Mouse (Mus musculus) cerebellum, adult 8-10 months (tissue): Measurements from ENCODE around the gene Antxr2.

Experiments
- DNase-seq: peaks from one replicate; pipeline ENCODE4 v3.0.0; 2022

Gene Antxr2

DNA sequence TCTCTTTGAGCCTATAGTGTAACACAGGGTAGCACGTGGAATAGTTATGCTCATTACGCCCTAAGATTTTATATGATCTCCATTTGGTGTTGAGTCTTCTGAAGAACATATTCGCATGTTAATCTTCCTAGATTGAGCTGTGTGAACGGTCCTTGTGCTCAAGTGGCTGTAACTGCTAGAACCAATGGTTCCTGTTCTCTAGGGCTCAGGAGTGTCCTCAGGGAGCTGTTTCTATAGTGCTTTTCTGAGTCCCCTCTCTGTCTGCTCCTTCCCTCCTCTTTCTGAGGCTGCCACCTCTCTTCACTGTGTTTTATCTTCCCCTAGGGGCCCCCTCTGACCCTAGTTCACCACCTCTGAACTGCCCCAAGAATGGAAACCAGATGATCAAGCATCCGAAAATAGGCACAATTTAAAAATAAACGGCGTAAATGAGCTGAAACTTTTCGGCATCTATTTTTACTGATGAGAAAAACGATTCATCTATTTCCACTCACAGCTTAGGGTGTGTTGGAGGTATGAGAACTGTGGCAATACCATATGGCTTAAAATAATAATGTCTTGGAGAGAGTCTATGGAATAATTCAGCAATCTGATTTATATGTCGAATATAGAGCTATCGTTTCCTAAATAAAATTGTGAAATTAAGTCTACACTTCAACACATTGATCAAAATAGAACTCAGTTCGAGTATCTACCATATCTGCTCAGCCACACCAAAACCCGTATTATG is 124.1 kb downstream of the Antxr2 start:
- no peak for DNase-seq

DNA sequence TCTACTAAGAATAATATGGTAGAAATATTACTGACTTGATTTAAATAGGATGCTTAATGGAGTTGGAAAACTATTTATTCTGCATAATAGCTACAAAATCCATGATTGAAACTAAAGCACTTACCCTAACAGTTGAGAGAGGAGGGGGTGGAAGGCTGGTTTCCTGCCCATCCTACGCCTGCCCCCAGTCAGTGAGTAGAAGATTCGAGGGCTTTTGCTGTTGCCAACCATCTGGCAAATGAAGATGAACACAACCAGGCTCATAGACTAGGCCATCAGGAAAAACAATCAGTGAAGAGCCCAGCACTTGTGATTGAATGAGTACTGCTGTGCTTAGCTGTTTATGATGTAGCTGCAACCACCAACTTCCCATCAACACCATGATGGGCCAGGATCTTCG is 125.0 kb downstream of the Antxr2 start:
- DNase-seq, result no peak

DNA sequence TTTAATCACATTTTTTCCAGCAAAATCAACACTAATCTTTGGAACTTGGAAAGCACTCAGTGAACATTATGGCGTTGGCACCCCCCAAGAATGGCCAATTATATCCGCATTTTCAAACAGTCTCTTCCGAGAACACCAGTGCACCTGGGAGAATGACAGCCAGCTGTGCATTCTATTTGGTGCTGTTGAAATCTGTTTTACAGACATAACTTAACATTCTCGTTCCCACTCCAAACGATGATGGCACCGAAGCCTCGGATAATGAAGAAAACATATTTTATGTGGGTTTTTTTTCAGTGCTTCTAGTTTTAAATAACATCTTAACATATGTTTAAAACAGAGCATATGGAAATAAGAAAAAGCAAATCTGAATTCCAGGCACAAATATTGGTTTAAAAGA is 129.7 kb downstream of the Antxr2 start:
- no peak for DNase-seq

DNA sequence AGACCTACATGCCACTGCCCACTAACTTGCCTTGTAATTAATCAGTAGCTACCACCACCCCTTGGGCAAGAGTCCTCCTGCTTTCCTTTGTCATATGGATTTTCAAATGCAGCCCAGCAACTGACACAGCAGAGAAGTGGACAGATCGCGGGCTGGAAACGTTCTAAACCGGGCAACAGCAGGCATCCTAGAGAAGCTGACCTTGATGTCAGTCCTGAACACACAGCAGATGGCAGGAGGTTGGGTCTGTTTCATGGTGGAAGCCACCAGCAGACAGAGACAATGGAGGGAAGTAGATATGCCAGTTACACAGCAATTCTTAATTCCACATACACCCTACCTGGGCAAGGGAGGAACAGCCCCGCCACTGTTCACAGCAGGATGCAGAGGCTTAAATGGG is 131.5 kb downstream of the Antxr2 start:
- DNase-seq, result no peak

DNA sequence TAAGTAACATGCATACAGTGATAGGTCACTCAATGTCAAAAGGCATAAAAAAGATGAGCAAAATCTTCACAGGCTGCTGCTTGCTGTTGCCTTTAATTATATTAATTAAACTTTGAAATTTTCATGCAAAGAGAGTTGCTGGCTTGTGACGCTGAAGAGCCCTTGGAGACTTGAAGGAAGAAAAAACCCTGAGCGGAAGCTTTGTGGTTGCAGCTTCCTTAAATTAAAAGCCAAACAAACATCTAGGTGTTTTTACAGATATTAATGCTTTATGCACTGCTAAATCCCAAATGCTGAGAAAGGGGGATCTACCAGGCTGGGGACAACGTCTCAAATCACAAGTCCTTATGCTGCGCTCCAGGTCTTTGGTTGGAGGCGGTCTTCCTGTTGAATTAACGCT is 145.4 kb downstream of the Antxr2 start:
- DNase-seq, result no peak

DNA sequence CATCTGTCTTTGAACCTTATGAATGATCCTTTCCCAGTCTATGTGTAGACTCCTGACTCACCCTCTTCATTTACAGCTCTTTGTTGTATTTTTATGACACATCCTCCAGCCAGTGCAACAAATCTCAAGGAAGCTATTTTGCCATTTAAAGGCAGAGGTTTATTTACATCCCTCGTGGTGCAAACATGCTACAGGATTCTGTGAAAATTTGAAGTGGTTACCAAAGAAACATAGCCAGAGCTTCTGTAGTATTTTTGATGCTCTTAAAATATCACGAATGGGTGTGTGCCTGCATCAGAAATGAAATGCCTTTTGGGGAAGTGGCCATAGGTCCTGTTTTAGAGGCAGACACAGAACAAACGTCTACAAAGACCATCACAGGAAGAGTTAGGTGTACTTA is 146.7 kb downstream of the Antxr2 start:
- no peak for DNase-seq

DNA sequence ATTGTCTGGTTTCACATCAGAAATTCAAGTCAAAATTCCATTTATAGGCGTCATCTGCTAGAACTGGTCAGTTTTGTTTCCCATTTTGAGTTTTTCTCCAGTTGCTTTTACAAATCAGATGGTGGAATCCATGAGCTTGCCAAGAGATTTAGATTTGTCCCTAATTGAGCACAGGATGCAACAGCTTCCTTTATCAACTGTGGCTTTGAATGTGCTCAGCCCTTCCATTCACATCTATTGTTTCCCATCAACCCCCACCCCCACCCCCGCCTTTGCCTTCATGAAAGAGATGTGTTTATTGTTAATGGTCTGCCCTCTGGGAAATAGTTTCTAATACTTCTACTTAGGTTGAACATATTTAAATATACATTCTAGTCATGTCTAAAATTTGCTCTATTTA is 149.4 kb downstream of the Antxr2 start:
- no peak for DNase-seq

DNA sequence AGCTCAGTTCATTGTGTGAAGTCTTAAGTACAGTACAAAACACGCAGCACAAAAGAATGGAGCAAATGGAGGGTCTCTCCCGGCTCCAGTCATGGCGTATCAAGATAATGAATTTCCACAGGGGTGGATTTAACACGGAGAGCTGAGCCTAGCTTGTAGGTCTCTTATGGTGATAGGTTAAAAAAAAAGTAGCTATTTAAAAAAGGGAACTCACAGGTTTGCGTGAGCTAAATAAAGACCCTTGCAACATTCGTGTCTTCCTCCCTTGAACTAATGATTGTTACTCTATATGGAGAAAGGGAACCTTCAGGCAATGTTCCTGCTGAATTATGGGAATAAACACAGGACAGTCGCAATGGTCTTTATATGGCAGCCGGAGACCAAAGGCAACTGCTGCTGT is 150.7 kb downstream of the Antxr2 start:
- no peak for DNase-seq

DNA sequence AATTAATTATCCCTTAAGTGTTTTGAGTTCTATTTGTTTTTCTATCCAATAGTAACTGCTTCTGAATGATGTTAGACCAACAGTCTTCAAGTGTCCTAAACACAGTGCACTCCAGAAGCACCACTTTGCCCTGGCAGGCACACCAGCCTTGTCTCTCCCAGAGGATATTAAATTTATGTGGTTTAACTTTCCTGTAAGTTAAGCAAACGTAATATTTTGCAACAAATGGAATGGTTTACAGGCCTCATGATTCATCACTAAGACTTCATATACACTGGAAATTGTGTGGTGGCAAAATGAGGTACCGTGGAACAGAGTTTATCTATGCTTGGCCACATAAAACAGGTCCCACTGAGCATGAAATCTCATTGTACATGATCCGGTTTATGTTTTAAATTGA is 152.0 kb downstream of the Antxr2 start:
- no peak for DNase-seq

DNA sequence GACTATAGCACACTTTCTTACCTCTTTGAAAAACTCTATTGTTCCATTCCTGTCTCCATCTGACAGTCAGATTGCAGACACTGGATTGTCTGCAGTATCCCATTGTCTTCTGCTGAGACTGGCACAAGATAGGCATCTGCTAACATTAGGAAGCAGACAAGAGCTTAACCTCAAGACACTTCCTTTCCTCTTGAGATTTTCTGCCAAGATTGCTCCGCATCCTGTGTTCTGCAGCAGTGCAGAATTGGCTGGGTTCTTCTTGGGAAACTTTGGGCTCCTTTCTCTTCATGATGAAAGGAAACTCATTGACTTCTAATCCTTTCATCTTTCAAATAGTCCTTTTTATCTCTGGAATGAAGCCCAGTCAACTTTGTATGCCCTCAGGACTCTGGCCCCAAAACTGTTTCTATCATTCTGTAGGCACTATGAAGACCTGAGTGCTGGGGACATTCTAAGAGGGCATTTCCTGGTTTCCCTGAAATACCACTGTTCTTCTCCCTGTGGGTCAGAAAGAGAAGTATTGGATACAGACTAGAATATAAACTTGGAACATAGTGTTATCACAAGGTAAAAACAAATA is 152.5 kb downstream of the Antxr2 start:
- no peak for DNase-seq

DNA sequence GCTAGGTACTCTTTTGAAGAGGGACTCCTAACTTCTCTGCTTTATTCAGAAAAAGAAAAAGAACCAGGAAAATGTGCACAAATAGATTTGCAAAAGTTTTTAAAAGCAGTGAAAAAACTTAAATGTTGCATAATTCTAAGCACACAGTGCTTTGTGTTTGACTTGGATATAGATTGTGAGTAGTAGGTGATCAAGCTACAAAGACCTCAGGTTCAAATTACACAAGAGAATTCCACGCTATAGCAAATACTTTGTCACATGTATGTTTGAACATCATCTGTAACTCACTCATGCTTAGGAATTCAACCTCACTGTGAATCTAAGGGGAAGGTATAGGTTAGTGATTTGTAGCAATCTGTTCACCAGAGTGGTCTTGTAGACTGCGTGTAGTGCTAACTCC is 153.9 kb downstream of the Antxr2 start:
- DNase-seq, result no peak

DNA sequence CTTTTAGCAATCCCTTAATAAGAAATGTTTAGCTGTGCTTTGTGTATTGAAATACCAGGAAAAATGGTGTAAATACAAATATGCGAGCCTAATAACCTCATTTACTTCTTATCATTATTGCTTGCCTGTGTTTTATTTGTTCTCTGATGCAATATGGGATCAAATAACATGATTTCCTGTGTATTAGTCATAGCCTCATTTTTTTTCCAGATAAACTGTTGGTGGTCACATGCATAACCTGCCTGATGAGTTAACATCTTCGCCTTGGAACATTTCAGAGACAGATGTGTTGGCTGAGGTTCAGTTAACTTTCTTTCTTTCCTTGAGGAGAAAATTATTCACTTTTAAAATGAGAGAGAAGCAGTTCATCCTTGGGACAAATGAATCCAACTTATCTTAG is 162.9 kb downstream of the Antxr2 start:
- no peak for DNase-seq

DNA sequence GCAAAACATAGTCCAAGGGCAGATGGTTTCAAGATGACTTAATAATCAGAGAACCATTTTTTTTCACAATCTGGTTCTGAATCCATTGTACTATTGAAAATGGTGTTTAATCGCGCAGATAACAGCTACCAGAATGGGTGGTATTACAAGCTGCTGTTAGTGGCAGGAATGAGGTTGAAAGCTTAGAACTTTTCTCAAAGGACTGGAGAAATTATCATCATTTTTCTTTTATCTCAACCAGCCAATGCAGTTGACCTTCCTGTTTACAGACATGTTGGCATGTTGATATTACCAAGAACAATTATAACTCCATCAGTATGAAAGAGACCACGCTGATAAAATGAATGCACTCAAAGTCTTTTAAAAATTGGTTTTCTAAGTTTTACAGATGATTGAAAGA is 163.9 kb downstream of the Antxr2 start:
- no peak for DNase-seq

DNA sequence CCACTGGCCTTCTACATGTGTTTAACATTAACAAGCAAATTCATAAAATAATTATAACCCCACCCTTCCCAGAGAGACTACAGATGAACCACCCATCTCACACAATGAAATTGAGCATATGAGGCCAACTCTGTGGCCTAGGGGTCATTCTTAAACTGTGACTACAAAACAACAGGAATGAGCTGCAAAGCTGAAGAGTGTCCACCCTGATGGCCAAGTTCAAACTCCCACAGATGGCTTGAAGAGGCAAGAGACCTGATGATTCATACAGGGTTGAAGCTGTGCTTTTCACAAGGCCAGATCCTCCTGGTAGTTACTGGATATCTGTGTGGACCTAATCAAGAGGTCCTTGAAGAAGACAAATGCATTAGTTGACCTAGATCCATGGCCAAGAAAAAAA is 173.7 kb downstream of the Antxr2 start:
- DNase-seq, result no peak

DNA sequence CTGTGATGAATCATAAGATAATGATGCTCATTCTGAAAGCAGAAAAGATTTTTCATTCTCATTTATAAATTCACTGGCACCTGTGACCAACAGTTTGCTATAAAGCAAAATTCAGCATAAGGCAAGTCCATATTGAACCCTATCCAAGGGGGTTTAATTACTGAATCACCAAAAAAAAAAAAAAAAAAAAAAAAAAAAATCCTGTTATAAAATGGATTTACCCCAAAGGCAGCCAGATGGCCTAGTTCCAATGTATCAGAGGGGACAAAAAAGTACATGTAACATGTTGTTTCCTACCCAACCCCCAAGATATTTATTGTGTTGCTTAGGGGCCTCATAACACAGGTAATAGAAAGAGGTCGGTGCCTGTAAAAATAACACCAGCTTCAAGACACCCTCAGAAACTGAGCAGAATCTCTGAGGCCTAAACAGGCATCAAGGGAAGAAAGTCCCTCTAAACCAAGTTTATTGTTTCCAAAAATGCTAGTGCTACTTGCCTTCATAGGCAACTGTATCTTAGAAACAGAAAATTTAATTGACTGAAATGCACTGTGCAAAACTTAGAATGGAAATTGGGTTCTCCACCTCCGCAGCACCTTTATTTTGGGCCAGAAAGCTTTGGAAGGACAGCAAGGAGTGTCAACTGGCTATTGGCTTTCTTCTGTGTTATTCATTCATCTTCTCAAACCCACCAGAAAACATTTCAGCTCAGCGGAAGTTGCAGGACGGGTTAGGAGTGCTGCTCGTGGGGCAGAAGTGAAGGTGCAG is 178.7 kb downstream of the Antxr2 start:
- DNase-seq, result no peak

DNA sequence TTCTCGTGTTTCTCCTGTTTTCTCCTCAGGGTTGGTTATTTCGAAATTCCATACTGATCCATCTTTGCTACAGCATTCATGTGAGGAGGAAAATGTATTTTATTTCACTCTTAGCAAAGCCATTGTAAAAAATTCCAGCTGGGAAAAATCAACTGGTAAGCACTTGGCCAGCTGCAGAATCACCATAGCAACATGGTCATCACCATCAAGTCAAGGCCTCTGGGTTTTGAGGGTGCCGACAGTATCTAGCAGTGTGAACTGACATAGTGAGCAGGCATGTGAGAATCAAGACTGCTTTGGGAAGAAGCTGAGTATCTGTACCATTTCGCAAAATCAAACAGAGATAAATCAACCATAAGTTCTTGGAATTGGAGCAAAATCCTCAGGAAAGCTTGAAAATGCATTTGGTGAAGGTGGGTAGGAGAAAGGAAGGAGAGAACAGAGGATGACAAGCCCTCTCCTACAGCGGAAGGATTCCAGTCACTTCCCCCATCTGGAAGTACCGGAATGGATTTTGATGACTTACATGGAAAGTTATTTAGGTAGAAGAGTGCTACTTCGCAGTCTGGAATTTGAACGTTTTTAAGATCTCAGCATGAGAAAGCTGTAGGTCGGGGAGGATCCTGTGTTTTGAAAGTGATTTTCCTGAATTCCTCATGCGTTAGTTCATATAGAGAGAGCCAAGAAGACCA is 183.5 kb downstream of the Antxr2 start:
- DNase-seq, result no peak

DNA sequence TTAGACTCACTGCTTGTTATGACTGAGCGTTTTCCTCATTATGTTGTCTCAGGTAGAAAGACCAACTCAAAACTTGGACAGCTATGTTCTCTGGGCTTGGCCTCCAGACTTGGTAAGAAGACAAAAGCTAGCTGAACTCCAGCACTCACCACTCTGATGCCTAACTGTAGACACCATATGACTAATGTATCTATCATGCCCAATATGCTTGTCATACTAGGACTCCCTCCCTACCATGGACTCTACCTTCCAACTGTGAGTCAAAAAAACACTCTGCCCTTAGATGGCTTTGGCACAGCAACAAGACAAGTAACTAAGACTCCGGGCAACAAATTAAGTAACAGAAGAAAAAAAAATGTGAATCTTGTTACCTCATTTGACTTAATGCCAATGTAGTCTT is 184.3 kb downstream of the Antxr2 start:
- DNase-seq, result no peak

DNA sequence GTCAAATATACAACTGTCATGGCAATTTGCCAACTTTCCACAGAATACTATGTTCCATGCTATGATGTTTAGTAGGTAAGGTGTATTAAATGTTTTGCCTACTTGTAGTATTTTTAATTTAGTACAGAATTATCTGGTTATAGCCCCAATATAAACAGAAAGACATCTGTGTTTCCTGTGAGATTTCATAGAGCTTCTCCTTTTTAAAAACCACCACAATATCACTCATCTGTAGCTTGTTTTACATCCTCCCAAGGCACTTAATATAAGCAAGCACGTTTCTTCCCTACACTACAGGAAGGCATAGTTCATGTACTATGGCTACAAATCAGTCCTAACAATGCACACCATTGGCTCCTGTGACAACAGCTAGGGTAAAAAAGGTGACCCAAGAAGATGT is 188.8 kb downstream of the Antxr2 start:
- DNase-seq, result no peak

DNA sequence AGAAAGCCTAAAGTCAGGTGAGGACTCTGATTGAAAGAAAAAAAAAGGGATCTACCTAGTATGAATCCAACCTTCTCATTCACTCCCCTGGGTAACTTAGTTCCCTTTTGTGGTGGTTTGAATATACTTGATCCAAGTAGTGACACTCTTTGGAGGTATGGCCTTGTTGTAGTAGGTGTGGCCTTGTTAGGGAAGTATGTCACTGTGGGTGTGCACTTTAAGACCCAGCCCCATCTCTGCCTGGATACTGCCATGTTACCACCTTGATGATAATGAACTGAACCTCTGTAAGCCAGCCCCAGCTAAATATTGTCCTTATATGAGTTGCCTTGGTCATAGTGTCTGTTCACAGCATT is 190.9 kb downstream of the Antxr2 start:
- DNase-seq, result no peak

DNA sequence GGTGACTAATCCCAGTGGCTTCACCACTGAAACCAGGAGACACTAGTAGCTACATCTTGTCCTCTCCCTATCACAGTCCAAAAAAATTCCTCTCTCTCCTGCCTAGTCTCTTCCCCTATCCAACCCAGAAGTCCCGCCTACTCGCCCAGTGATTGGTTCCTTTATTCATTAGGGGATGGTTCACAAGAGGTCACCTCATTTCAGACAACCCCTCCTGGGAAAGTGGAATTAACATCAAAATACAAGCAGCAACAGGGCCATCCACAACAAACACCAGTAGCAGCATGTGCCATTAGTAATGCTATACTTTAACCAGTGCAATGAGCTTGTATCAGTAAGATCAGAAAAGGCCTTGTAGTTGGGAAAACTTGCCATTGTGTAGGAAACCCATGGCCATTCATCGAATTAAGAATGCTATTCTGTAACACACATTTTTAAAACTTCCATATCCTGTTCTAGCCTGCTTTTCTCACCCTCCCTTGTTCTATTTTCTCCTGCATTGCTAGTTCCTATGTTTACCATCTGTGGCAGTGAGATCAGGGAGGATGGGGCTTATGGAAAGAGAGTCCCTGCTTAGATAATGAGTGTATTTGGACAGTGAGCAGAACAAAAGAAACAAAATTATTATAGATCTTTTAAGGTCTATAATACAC is 191.4 kb downstream of the Antxr2 start:
- DNase-seq, result no peak

DNA sequence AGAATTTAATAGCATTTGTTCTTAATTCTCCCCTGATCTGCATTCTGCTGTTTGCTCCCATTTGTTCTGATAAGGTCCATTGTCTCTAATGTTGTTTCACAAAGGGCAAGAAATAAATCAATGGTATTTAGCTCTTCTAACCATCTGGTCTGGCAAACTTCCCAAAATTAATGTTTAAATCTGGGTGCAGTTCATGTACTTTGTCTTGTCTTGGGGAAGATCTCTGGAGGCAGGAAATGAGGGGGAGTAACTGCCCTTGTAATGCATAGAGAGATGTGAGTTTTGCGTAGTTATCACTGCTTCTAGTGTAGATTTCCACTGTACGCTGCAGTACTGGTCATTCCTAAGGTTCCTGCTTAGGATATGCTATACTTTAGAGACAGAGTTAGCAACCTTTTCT is 193.5 kb downstream of the Antxr2 start:
- DNase-seq, result no peak

DNA sequence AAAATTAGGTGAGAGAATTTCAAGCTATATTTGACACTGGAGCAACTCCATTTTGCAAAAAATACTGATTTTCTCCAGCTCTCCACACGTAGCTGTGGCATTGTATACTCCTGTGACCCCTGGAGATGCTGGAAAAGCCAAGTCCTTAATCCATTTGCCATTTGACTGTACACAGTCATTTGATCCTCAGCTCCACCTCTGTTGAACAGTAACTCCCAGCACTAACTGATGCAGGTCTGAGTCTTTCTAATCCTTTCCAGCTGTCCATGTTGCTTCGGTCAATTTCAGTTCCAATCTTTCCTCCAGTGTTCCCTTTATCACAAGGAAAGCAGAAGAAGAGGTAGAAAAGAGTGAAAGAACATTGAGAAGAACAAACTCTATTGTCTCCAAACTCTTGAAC is 195.4 kb downstream of the Antxr2 start:
- no peak for DNase-seq

DNA sequence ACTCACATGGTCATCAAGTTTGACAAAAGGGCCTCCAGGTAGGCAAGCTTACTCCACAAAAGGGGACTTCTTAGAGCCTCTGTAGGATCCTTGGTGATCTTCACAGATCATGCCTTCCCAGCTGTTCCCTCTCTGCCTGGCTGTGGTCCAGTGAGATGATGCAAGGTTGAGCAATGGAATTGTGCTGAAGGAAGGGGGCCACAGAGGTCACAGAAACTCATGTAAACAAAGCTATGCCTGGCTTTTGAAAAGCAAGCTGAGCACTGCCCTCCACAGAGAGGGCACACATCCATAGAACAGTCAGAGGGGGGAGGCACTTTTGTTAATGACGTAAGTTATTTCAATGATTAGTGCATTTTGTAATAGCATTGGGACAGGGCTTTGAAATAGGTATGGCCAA is 196.1 kb downstream of the Antxr2 start:
- no peak for DNase-seq
